Mouse (Mus musculus) MEL (cell line): ENCODE measurements around the gene Ccdc146. TPM values are rescaled to one million over a fixed set of nuclear protein-coding genes. Genes with fewer than 3 reads are reported as not detected.

ENCODE experiments used
- DNase-seq: peaks from one replicate; pipeline ENCODE4 v3.0.0; 2011; ENCODE audit warnings: low read depth, low spot score
- H3K27ac ChIP-seq: 2 replicates; pipeline ENCODE4 v1.5.1; 2012; ENCODE audit warnings: low read depth, mild to moderate bottlenecking, control low read depth, low read length, moderate library complexity; ENCODE audit not compliant: control insufficient read depth
- H3K27me3 ChIP-seq, 2 experiments: fragments of 150-350 bp in 1 of 2; sonication (generic) in 1 of 2; 2 replicates each; pipeline ENCODE4 v1.6.1; 2012; ENCODE audit warnings: low read length in 2 of 2, mild to moderate bottlenecking in 2 of 2, improper control_type of control experiment in 1 of 2, moderate library complexity in 1 of 2; ENCODE audit not compliant: insufficient read depth in 2 of 2, control insufficient read depth in 1 of 2
- H3K36me3 ChIP-seq, 2 experiments: 2 replicates each; pipeline ENCODE4 v1.6.1; 2012 to 2014; ENCODE audit warnings: low read length in 2 of 2, improper control_type of control experiment in 1 of 2, inconsistent platforms in 1 of 2, mild to moderate bottlenecking in 1 of 2; ENCODE audit not compliant: insufficient read depth in 2 of 2, control insufficient read depth in 1 of 2
- H3K4me1 ChIP-seq, 2 experiments: fragments of 150-350 bp in 1 of 2; sonication (generic) in 1 of 2; 2 replicates each; pipeline ENCODE4 v1.6.1; 2012; ENCODE audit warnings: low read length in 2 of 2, improper control_type of control experiment in 1 of 2, mild to moderate bottlenecking in 1 of 2; ENCODE audit not compliant: insufficient read depth in 2 of 2, control insufficient read depth in 1 of 2
- H3K4me3 ChIP-seq, 2 experiments: fragments of 150-350 bp in 1 of 2; sonication (generic) in 1 of 2; 2 replicates each; pipeline ENCODE4 v1.5.1; 2012; ENCODE audit warnings: low read depth in 2 of 2, low read length in 2 of 2, mild to moderate bottlenecking in 2 of 2, moderate library complexity in 2 of 2, control low read depth in 1 of 2, improper control_type of control experiment in 1 of 2; ENCODE audit not compliant: control insufficient read depth in 1 of 2, insufficient read depth in 1 of 2
- H3K79me2 ChIP-seq: 2 replicates; pipeline ENCODE4 v1.6.1; 2012; ENCODE audit warnings: mild to moderate bottlenecking, low read length, moderate library complexity; ENCODE audit not compliant: control insufficient read depth, poor library complexity, insufficient read depth
- H3K9ac ChIP-seq: 2 replicates; pipeline ENCODE4 v1.6.1; 2012; ENCODE audit warnings: low read depth, mild to moderate bottlenecking, control low read depth, low read length, moderate library complexity; ENCODE audit not compliant: control insufficient read depth, poor library complexity, severe bottlenecking
- H3K9me3 ChIP-seq: fragments of 150-350 bp; sonication (generic); replicated peaks from 2 replicates; pipeline ENCODE4 v1.6.1; 2012; ENCODE audit warnings: mild to moderate bottlenecking, low read length, improper control_type of control experiment, moderate library complexity; ENCODE audit not compliant: insufficient read depth
- BHLHE40 ChIP-seq: IDR thresholded peaks from 2 replicates; pipeline ENCODE4 v1.6.1; 2012; ENCODE audit warnings: low read depth, mild to moderate bottlenecking, inconsistent platforms, low read length, improper control_type of control experiment, borderline replicate concordance
- ELF1 ChIP-seq: IDR thresholded peaks from 2 replicates; pipeline ENCODE4 v1.6.1; 2014; ENCODE audit warnings: low read depth, mild to moderate bottlenecking, inconsistent platforms, low read length, improper control_type of control experiment, moderate library complexity
- EP300 ChIP-seq, 2 experiments: IDR thresholded peaks; 2 replicates each; pipeline ENCODE4 v1.6.1; 2011; ENCODE audit warnings: improper control_type of control experiment in 2 of 2, low read length in 2 of 2, low read depth in 1 of 2, mild to moderate bottlenecking in 1 of 2
- ETS1 ChIP-seq: IDR thresholded peaks from 2 replicates; pipeline ENCODE4 v1.6.1; 2012; ENCODE audit warnings: low read depth, mild to moderate bottlenecking, inconsistent platforms, low read length, improper control_type of control experiment, moderate library complexity
- GATA1 ChIP-seq: IDR thresholded peaks from 2 replicates; pipeline ENCODE4 v1.6.1; 2011; ENCODE audit warnings: low read depth, low read length, improper control_type of control experiment
- JUND ChIP-seq: IDR thresholded peaks from 2 replicates; pipeline ENCODE4 v1.6.1; 2011; ENCODE audit warnings: low read depth, mild to moderate bottlenecking, improper control_type of control experiment, low read length
- KAT2A ChIP-seq: conservative IDR thresholded peaks from 2 replicates; pipeline ENCODE4 v1.6.1; 2012; ENCODE audit warnings: low read depth, low read length, improper control_type of control experiment, inconsistent platforms
- MAX ChIP-seq: IDR thresholded peaks from 2 replicates; pipeline ENCODE4 v1.6.1; 2011; ENCODE audit warnings: low read length, improper control_type of control experiment
- MAZ ChIP-seq: IDR thresholded peaks from 2 replicates; pipeline ENCODE4 v1.6.1; 2012; ENCODE audit warnings: low read depth, mild to moderate bottlenecking, inconsistent platforms, low read length, improper control_type of control experiment
- MEF2A ChIP-seq: IDR thresholded peaks from 2 replicates; pipeline ENCODE4 v1.6.1; 2014; ENCODE audit warnings: low read depth, mild to moderate bottlenecking, inconsistent platforms, low read length, improper control_type of control experiment; ENCODE audit not compliant: poor library complexity, insufficient replicate concordance, severe bottlenecking; ENCODE audit errors: extremely low read depth
- MYB ChIP-seq: IDR thresholded peaks from 2 replicates; pipeline ENCODE4 v1.6.1; 2011; ENCODE audit warnings: mild to moderate bottlenecking, low read depth, low read length, improper control_type of control experiment
- NELFE ChIP-seq: IDR thresholded peaks from 2 replicates; pipeline ENCODE4 v1.6.1; 2011; ENCODE audit warnings: low read depth, low read length, improper control_type of control experiment
- NRF1 ChIP-seq: IDR thresholded peaks from 2 replicates; pipeline ENCODE4 v1.6.1; 2014; ENCODE audit warnings: low read depth, mild to moderate bottlenecking, inconsistent platforms, low read length, improper control_type of control experiment, moderate library complexity; ENCODE audit not compliant: poor library complexity, insufficient read depth, severe bottlenecking
- POLR2A ChIP-seq, 2 experiments: IDR thresholded peaks; 2 replicates each; pipeline ENCODE4 v1.6.1; 2011 to 2012; ENCODE audit warnings: low read length in 2 of 2, mild to moderate bottlenecking in 2 of 2, control low read depth in 1 of 2, improper control_type of control experiment in 1 of 2, low read depth in 1 of 2, moderate library complexity in 1 of 2; ENCODE audit not compliant: control insufficient read depth in 1 of 2, insufficient read depth in 1 of 2, poor library complexity in 1 of 2
- SIN3A ChIP-seq: IDR thresholded peaks from 2 replicates; pipeline ENCODE4 v1.6.1; 2012; ENCODE audit warnings: low read length, improper control_type of control experiment, inconsistent platforms
- SMC3 ChIP-seq: IDR thresholded peaks from 2 replicates; pipeline ENCODE4 v1.6.1; 2011; ENCODE audit warnings: low read depth, low read length, improper control_type of control experiment
- TAL1 ChIP-seq: IDR thresholded peaks from 2 replicates; pipeline ENCODE4 v1.6.1; 2012; ENCODE audit warnings: mild to moderate bottlenecking, inconsistent platforms, low read length, moderate library complexity, mixed read lengths
- TBP ChIP-seq: IDR thresholded peaks from 2 replicates; pipeline ENCODE4 v1.8.0; 2011; ENCODE audit warnings: low read depth, low read length, improper control_type of control experiment
- UBTF ChIP-seq: IDR thresholded peaks from 2 replicates; pipeline ENCODE4 v1.6.1; 2012; ENCODE audit warnings: low read depth, mild to moderate bottlenecking, inconsistent platforms, low read length, improper control_type of control experiment, moderate library complexity, borderline replicate concordance; ENCODE audit not compliant: insufficient read depth
- ZC3H11A ChIP-seq: IDR thresholded peaks from 2 replicates; pipeline ENCODE4 v1.6.1; 2012; ENCODE audit warnings: low read depth, mild to moderate bottlenecking, inconsistent platforms, low read length, improper control_type of control experiment
- ZKSCAN1 ChIP-seq: IDR thresholded peaks from 2 replicates; pipeline ENCODE4 v1.6.1; 2012; ENCODE audit warnings: low read depth, mild to moderate bottlenecking, inconsistent platforms, low read length, improper control_type of control experiment, moderate library complexity
- ZMIZ1 ChIP-seq: IDR thresholded peaks from 2 replicates; pipeline ENCODE4 v1.6.1; 2012; ENCODE audit warnings: low read depth, mild to moderate bottlenecking, inconsistent platforms, low read length, improper control_type of control experiment, moderate library complexity
- polyA plus RNA-seq, 2 experiments: library from polyadenylated mRNA; stranded (reverse) in 1 of 2; unstranded in 1 of 2; fragments of >175 nt in 1 of 2; fragments of >200 nt in 1 of 2; gene quantifications; 2 replicates each; pipeline versions ENCODE4 v1.2.1 to v1.2.4; 2012; ENCODE audit warnings: low replicate concordance in 2 of 2, low read depth in 1 of 2; ENCODE audit not compliant: insufficient read length in 2 of 2, insufficient read depth in 1 of 2, missing spikeins in 1 of 2
- total RNA-seq: library from RNA; depleted of rRNA; stranded (reverse); fragments of 300-350 nt; gene quantifications from 2 replicates; pipeline ENCODE4 v1.2.3, GENCODE M21; 2012

Gene Ccdc146
- total and polyA plus RNA-seq, 3 experiments: 0.35 to 0.45 TPM; not detected in 1

GRCm38 (mm10) chr5:21373180-21373518, 51.3 kb downstream of the Ccdc146 start:
- H3K27me3 ChIP-seq: no peaks in the 10 kb centered on the region
- H3K36me3 ChIP-seq: peaks cover 0 to 17% of the 10 kb centered on the region in 2 experiments; a peak in 2 of 4 replicates
- H3K9ac ChIP-seq: peak overlapping the region; percentile 69
- peaks cover 7 to 22% of the 10 kb centered on the region in 2 experiments for H3K4me1 ChIP-seq
- no peaks in the 10 kb centered on the region for H3K9me3 ChIP-seq
- TF ChIP-seq TBP (no peak), JUND (0 out of 2 replicates have a peak, but pooled peaks have one; percentile 13)
- peak overlapping the region; percentile 67 to 79 for H3K4me3 ChIP-seq
- peak; percentile 40 for DNase-seq
- no peaks in the 10 kb centered on the region for H3K79me2 ChIP-seq
- no peak overlapping the region for H3K27ac ChIP-seq

DNA sequence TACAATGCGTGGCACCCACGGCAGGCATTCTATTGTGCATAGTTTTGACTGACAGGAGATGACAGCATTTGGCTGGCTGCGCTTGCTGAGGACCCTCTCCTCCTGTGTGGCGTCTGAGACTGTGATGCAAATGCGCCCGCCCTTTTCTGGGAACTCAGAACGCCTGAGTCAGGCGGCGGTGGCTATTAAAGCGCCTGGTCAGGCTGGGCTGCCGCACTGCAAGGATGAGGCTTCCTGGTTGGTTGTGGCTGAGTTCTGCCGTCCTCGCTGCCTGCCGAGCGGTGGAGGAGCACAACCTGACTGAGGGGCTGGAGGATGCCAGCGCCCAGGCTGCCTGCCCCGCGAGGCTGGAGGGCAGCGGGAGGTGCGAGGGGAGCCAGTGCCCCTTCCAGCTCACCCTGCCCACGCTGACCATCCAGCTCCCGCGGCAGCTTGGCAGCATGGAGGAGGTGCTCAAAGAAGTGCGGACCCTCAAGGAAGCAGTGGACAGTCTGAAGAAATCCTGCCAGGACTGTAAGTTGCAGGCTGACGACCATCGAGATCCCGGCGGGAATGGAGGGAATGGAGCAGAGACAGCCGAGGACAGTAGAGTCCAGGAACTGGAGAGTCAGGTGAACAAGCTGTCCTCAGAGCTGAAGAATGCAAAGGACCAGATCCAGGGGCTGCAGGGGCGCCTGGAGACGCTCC, 51.8 kb downstream of the Ccdc146 start, which contains the start of gene Fgl2:
Gene Fgl2, plus strand, starts transcription at position 150 of the 687 bp plus-strand sequence.
- peak within 1 kb of the TSS; percentile 69 for H3K9ac ChIP-seq
- H3K4me3 ChIP-seq: peak within 1 kb of the TSS; percentile 67 to 79
- H3K36me3 ChIP-seq: peaks cover 0 to 17% of the 10 kb centered on the region in 2 experiments; a peak in 2 of 4 replicates
- TF ChIP-seq TAL1 (no peak), EP300 (IDR thresholded peaks at IDR 0.05; ENCODE audit: low read depth in 1 of 2, low read length in 2 of 2) (peak in 1 of 2 experiments; percentile 40; a peak in 2 of 4 replicates), ZMIZ1 (peak; percentile 35; the same call in 1 of the 2 replicates), NRF1 (no peak), ELF1 (no peak), MAZ (no peak), GATA1 (no peak), ZC3H11A (no peak), BHLHE40 (no peak), POLR2A (IDR thresholded peaks at IDR 0.05; ENCODE audit: control insufficient read depth in 1 of 2, insufficient read depth in 1 of 2, low read depth in 1 of 2, low read length in 2 of 2, poor library complexity in 1 of 2) (peak; percentile 67 to 75; a peak in 3 of 4 replicates), MAX (no peak; the same call in 1 of the 2 replicates), ETS1 (no peak; the same call in 1 of the 2 replicates), ZKSCAN1 (no peak), SMC3 (0 out of 2 replicates have a peak, but pooled peaks have one; percentile 16), KAT2A (0 out of 2 replicates have a peak, but pooled peaks have one; percentile 23), TBP (peak; percentile 54), MYB (0 out of 2 replicates have a peak, but pooled peaks have one; percentile 26), NELFE (peak; percentile 34), SIN3A (peak; percentile 20; the same call in 1 of the 2 replicates), UBTF (0 out of 2 replicates have a peak, but pooled peaks have one; percentile 38), MEF2A (no peak)
- no peaks in the 10 kb centered on the region for H3K9me3 ChIP-seq
- peaks cover 7 to 22% of the 10 kb centered on the region in 2 experiments for H3K4me1 ChIP-seq
- no peak within 1 kb of the TSS for H3K27ac ChIP-seq
- H3K79me2 ChIP-seq: no peaks in the 10 kb centered on the region
- DNase-seq: peak; percentile 90
- no peaks in the 10 kb centered on the region for H3K27me3 ChIP-seq
